Mouse (Mus musculus) myocyte (in vitro differentiated cells): Measurements from ENCODE around the gene Arl14ep. TPM values are rescaled to one million over a fixed set of nuclear protein-coding genes. Genes with fewer than 3 reads are reported as not detected.

Source experiments
- H3K27me3 ChIP-seq: one replicate; pipeline ENCODE4 v1.6.1; 2011; ENCODE audit not compliant: control insufficient read depth, insufficient read depth, insufficient read length
- H3K36me3 ChIP-seq: one replicate; pipeline ENCODE4 v1.6.1; 2011; ENCODE audit not compliant: control insufficient read depth, insufficient read depth
- H3K4me2 ChIP-seq: one replicate; pipeline ENCODE4 v1.6.1; 2011; ENCODE audit warnings: low read depth, control low read depth
- H3K4me3 ChIP-seq: one replicate; pipeline ENCODE4 v1.5.1; 2011; ENCODE audit warnings: mild to moderate bottlenecking, control low read depth, moderate library complexity
- H3K79me2 ChIP-seq: one replicate; pipeline ENCODE4 v1.6.1; 2011; ENCODE audit not compliant: control insufficient read depth, insufficient read depth
- H3ac ChIP-seq: one replicate; pipeline ENCODE4 v1.6.1; 2011; ENCODE audit not compliant: control insufficient read depth, insufficient read length
- CEBPB ChIP-seq: IDR thresholded peaks from 2 replicates; pipeline ENCODE4 v1.6.1; 2011; ENCODE audit warnings: mild to moderate bottlenecking, moderate library complexity; ENCODE audit not compliant: poor library complexity, insufficient read depth, severe bottlenecking
- E2F4 ChIP-seq: IDR thresholded peaks from one replicate; pipeline ENCODE4 v1.6.1; 2011; ENCODE audit warnings: mild to moderate bottlenecking, control low read depth, moderate library complexity; ENCODE audit not compliant: insufficient read depth
- MAX ChIP-seq: IDR thresholded peaks from one replicate; pipeline ENCODE4 v1.6.1; 2011; ENCODE audit warnings: low read depth, mild to moderate bottlenecking, control low read depth
- MYOD1 ChIP-seq, 3 experiments: IDR thresholded peaks; one replicate each; pipeline ENCODE4 v1.6.1; 2011; ENCODE audit warnings: control low read depth in 2 of 3, low read depth in 2 of 3, mild to moderate bottlenecking in 2 of 3, moderate library complexity in 1 of 3; ENCODE audit not compliant: insufficient read length in 2 of 3, control insufficient read depth in 1 of 3
- MYOG ChIP-seq, 3 experiments: IDR thresholded peaks; one replicate each; pipeline ENCODE4 v1.6.1; 2011; ENCODE audit warnings: control low read depth in 2 of 3, low read depth in 2 of 3, mild to moderate bottlenecking in 2 of 3; ENCODE audit not compliant: insufficient read length in 2 of 3, control insufficient read depth in 1 of 3, insufficient read depth in 1 of 3
- POLR2A ChIP-seq: IDR thresholded peaks from one replicate; pipeline ENCODE4 v1.6.1; 2011; ENCODE audit warnings: low read depth, mild to moderate bottlenecking, control low read depth, moderate library complexity; ENCODE audit not compliant: insufficient read length
- POLR2AphosphoS2 ChIP-seq: IDR thresholded peaks from one replicate; pipeline ENCODE4 v1.6.1; 2011; ENCODE audit warnings: low read depth, control low read depth; ENCODE audit not compliant: insufficient read length
- REST ChIP-seq: IDR thresholded peaks from one replicate; pipeline ENCODE4 v1.6.1; 2011; ENCODE audit warnings: mild to moderate bottlenecking, control low read depth, moderate library complexity; ENCODE audit not compliant: insufficient read depth, insufficient read length
- SRF ChIP-seq: IDR thresholded peaks from one replicate; pipeline ENCODE4 v1.6.1; 2011; ENCODE audit warnings: low read depth; ENCODE audit not compliant: control insufficient read depth, insufficient read length
- TCF12 ChIP-seq: IDR thresholded peaks from one replicate; pipeline ENCODE4 v1.6.1; 2011; ENCODE audit warnings: mild to moderate bottlenecking, control low read depth; ENCODE audit not compliant: poor library complexity, insufficient read depth, severe bottlenecking
- TCF3 ChIP-seq: IDR thresholded peaks from one replicate; pipeline ENCODE4 v1.6.1; 2011; ENCODE audit warnings: low read depth, control low read depth; ENCODE audit not compliant: insufficient read length
- USF1 ChIP-seq: IDR thresholded peaks from one replicate; pipeline ENCODE4 v1.6.1; 2011; ENCODE audit warnings: low read depth, mild to moderate bottlenecking, control low read depth, moderate library complexity
- polyA plus RNA-seq: library from polyadenylated mRNA; unstranded; fragments of >200 nt; fragmentation: generic; extraction: Trizol; gene quantifications from one replicate; pipeline ENCODE4 v1.2.1, GENCODE M21; 2012; ENCODE audit warnings: missing spikeins

Arl14ep gene
- polyA plus RNA-seq, 1 experiment, result 25.7 TPM

DNA sequence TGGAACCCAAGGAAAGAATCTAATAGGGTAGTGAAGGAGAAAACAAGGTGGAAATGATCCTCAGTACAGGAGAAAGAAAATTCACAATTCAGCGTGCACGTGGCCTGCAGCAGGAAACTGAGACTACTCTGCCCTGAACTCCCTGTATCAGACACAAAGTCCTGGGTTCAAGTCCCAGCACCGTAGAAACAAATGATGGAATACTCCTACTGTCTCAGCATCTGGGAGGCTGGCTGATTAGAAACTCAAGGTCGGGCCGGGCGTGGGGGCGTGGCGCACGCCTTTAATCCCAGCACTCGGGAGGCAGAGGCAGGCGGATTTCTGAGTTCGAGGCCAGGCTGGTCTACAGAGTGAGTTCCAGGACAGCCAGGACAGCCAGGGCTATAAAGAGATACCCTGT, 3.3 kb downstream of the Arl14ep start:
- no peak overlapping the region for H3K4me2 ChIP-seq
- H3ac ChIP-seq, result no peak overlapping the region
- no peak overlapping the region for H3K4me3 ChIP-seq
- H3K36me3 ChIP-seq, result peaks cover 36% of the 10 kb centered on the region
- H3K27me3 ChIP-seq, result no peaks in the 10 kb centered on the region
- TF ChIP-seq TCF3, result no peak
- no peak for TF ChIP-seq REST
- TF ChIP-seq MYOG (IDR thresholded peaks at IDR 0.05; ENCODE audit: control insufficient read depth in 1 of 3, insufficient read depth in 1 of 3, insufficient read length in 2 of 3, low read depth in 2 of 3), result no peak
- no peak for TF ChIP-seq USF1
- no peak for TF ChIP-seq E2F4
- no peak for TF ChIP-seq POLR2A
- no peak for TF ChIP-seq MAX
- TF ChIP-seq POLR2AphosphoS2, result no peak
- TF ChIP-seq SRF, result no peak
- no peak for TF ChIP-seq CEBPB
- TF ChIP-seq MYOD1 (IDR thresholded peaks at IDR 0.05; ENCODE audit: control insufficient read depth in 1 of 3, insufficient read length in 2 of 3, low read depth in 2 of 3), result no peak
- H3K79me2 ChIP-seq, result peaks cover 54% of the 10 kb centered on the region

DNA sequence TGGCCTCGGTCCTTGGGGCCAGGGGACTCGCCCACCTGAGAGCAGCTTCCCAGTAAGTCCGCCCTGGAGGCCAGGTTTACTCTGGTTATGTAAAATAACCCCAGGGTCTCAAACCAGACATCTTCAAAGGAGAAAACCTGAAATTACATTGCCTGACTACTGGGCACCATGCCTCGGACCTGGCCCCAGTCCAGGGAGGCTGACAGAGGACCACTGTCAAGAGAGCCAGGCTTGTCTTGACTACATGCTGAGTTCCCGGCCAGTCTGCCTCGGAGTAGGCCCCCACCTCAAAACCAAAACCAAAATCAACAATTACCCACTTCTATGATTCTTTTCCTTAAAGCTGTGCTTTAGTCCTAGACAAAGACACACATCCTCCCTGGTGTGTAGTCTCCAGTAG, 5.9 kb downstream of the Arl14ep start:
- Histone ChIP-seq H3K27me3 (no peaks in the 10 kb centered on the region), H3ac (no peak overlapping the region), H3K36me3 (peaks cover 59% of the 10 kb centered on the region), H3K4me2 (no peak overlapping the region), H3K4me3 (no peak overlapping the region), H3K79me2 (peaks cover 46% of the 10 kb centered on the region)
- no peak for TF ChIP-seq SRF
- no peak for TF ChIP-seq TCF3
- no peak for TF ChIP-seq CEBPB
- no peak for TF ChIP-seq POLR2A
- TF ChIP-seq REST, result no peak
- no peak for TF ChIP-seq E2F4
- no peak for TF ChIP-seq POLR2AphosphoS2
- TF ChIP-seq MYOG (IDR thresholded peaks at IDR 0.05; ENCODE audit: control insufficient read depth in 1 of 3, insufficient read depth in 1 of 3, insufficient read length in 2 of 3, low read depth in 2 of 3), result no peak
- TF ChIP-seq TCF12, result no peak
- TF ChIP-seq USF1, result no peak
- no peak for TF ChIP-seq MYOD1 (IDR thresholded peaks at IDR 0.05; ENCODE audit: control insufficient read depth in 1 of 3, insufficient read length in 2 of 3, low read depth in 2 of 3)
- no peak for TF ChIP-seq MAX

DNA sequence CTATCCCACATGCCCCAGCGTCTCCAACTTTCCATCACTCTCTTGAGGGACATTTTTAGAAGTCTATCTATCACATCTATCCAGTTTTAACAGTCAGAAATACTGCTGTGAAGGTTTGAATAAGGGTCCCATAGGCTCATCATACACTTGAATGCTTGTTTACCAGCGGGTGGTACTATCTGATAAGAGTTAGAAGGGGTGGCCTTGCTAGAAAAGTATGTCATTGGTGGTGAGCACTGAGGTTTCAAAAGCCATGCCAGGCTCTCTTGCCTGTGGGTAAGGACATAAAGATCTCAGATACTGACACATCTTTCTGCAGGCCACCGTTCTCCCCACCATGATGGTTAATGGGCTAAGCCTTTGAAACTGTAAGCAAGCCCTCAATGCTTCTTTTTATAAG, 10.7 kb downstream of the Arl14ep start:
- no peak for TF ChIP-seq CEBPB
- no peak for TF ChIP-seq SRF
- no peak for TF ChIP-seq POLR2AphosphoS2
- no peak for TF ChIP-seq E2F4
- TF ChIP-seq TCF3, result no peak
- Histone ChIP-seq H3ac (no peak overlapping the region), H3K79me2 (peaks cover under 1% of the 10 kb centered on the region)

GRCm38 (mm10) chr2:106961650-106962049, 12.6 kb downstream of the Arl14ep start:
- no peak overlapping the region for H3K4me2 ChIP-seq
- no peak overlapping the region for H3ac ChIP-seq
- no peak overlapping the region for H3K4me3 ChIP-seq
- H3K79me2 ChIP-seq, result no peaks in the 10 kb centered on the region
- TF ChIP-seq REST, result no peak
- peak; percentile 1 for TF ChIP-seq POLR2AphosphoS2
- H3K36me3 ChIP-seq, result peaks cover 35% of the 10 kb centered on the region
- no peaks in the 10 kb centered on the region for H3K27me3 ChIP-seq

More for the DNA sequence above, 10.7 kb downstream of the Arl14ep start:
- H3K36me3 ChIP-seq, result peaks cover 50% of the 10 kb centered on the region
- H3K27me3 ChIP-seq, result no peaks in the 10 kb centered on the region
- no peak overlapping the region for H3K4me3 ChIP-seq
- no peak overlapping the region for H3K4me2 ChIP-seq

GRCm38 (mm10) chr2:106961066-106961465, 13.2 kb downstream of the Arl14ep start:
- no peak overlapping the region for H3ac ChIP-seq
- TF ChIP-seq POLR2AphosphoS2, result peak; percentile 6
- TF ChIP-seq USF1, result no peak
- peaks cover 29% of the 10 kb centered on the region for H3K36me3 ChIP-seq
- no peak overlapping the region for H3K4me2 ChIP-seq
- no peak overlapping the region for H3K4me3 ChIP-seq
- no peaks in the 10 kb centered on the region for H3K79me2 ChIP-seq
- no peaks in the 10 kb centered on the region for H3K27me3 ChIP-seq

- Histone ChIP-seq H3K36me3 (peaks cover 21% of the 10 kb centered on the region), H3K4me2 (no peak overlapping the region), H3K27me3 (no peaks in the 10 kb centered on the region), H3ac (no peak overlapping the region), H3K79me2 (no peaks in the 10 kb centered on the region), H3K4me3 (no peak overlapping the region)
- no peak for TF ChIP-seq POLR2A
- no peak for TF ChIP-seq TCF12
- TF ChIP-seq POLR2AphosphoS2, result peak; percentile 34
- TF ChIP-seq TCF3, result no peak
- no peak for TF ChIP-seq CEBPB
- no peak for TF ChIP-seq USF1
- TF ChIP-seq E2F4, result no peak
Observed at GRCm38 (mm10) chr2:106960237-106960636, 14.0 kb downstream of the Arl14ep start.
